Mouse (Mus musculus) CH12.LX (cell line): ENCODE measurements at regions not wholly inside any gene's neighbourhood (a gene's known extent, or its start where the extent isn't known, plus 50 kb on each side); places are given as distances from the start of the nearest gene placed in this dataset.

Source experiments
- DNase-seq: peaks from one replicate; pipeline ENCODE4 v3.0.0-alpha.2; 2013; ENCODE audit errors: extremely low read depth
- H3K27ac ChIP-seq: 2 replicates; pipeline ENCODE4 v1.5.1; 2012; ENCODE audit warnings: low read depth, mild to moderate bottlenecking, control low read depth, moderate library complexity; ENCODE audit not compliant: insufficient read depth
- H3K27me3 ChIP-seq: replicated peaks from 2 replicates; pipeline ENCODE3; 2012; ENCODE audit warnings: inconsistent platforms
- H3K36me3 ChIP-seq, 2 experiments: replicated peaks in 1 of 2; 2 replicates each; pipeline versions ENCODE3 to v1.6.1; 2012; ENCODE audit warnings: inconsistent platforms in 1 of 2, low read length in 1 of 2, mild to moderate bottlenecking in 1 of 2, mixed read lengths in 1 of 2, moderate library complexity in 1 of 2; ENCODE audit not compliant: control insufficient read depth in 1 of 2, insufficient read depth in 1 of 2
- H3K4me1 ChIP-seq, 2 experiments: 2 replicates each; pipeline ENCODE4 v1.6.1; 2012; ENCODE audit warnings: inconsistent platforms in 1 of 2, moderate library complexity in 1 of 2; ENCODE audit not compliant: insufficient read depth in 2 of 2, control insufficient read depth in 1 of 2
- H3K4me2 ChIP-seq: 2 replicates; pipeline ENCODE4 v1.6.1; 2012; ENCODE audit warnings: low read depth, mild to moderate bottlenecking, control low read depth; ENCODE audit not compliant: poor library complexity, insufficient read depth, severe bottlenecking
- H3K4me3 ChIP-seq, 3 experiments: fragments of 150-350 bp in 1 of 3; sonication (generic) in 1 of 3; replicated peaks in 1 of 3; 2 replicates each; pipeline versions ENCODE3 to v1.5.1; 2011 to 2012; ENCODE audit warnings: low read depth in 2 of 3, low read length in 2 of 3, mild to moderate bottlenecking in 2 of 3, moderate library complexity in 2 of 3, control low read depth in 1 of 3, improper control_type of control experiment in 1 of 3, inconsistent platforms in 1 of 3, mixed read lengths in 1 of 3; ENCODE audit not compliant: poor library complexity in 1 of 3
- H3K79me2 ChIP-seq: replicated peaks from 2 replicates; pipeline ENCODE4 v1.6.1; 2012; ENCODE audit warnings: mild to moderate bottlenecking, moderate library complexity; ENCODE audit not compliant: control insufficient read depth, poor library complexity, insufficient read depth, severe bottlenecking; ENCODE audit errors: extremely low read depth
- H3K9ac ChIP-seq: 2 replicates; pipeline ENCODE4 v1.6.1; 2012; ENCODE audit warnings: low read depth, mild to moderate bottlenecking, control low read depth, moderate library complexity; ENCODE audit not compliant: insufficient read depth
- H3K9me3 ChIP-seq: replicated peaks from 2 replicates; pipeline ENCODE3; 2012; ENCODE audit warnings: low read length, inconsistent platforms, mixed read lengths
- BHLHE40 ChIP-seq: IDR thresholded peaks from 2 replicates; pipeline ENCODE4 v1.6.1; 2011; ENCODE audit warnings: mild to moderate bottlenecking, low read depth, low read length, improper control_type of control experiment
- CHD2 ChIP-seq: IDR thresholded peaks from 2 replicates; pipeline ENCODE4 v1.6.1; 2011; ENCODE audit warnings: low read length, improper control_type of control experiment
- ETS1 ChIP-seq: conservative IDR thresholded peaks from 2 replicates; pipeline ENCODE4 v1.6.1; 2012; ENCODE audit warnings: low read depth, mild to moderate bottlenecking, inconsistent platforms, low read length, improper control_type of control experiment, moderate library complexity
- GABPA ChIP-seq: IDR thresholded peaks from 2 replicates; pipeline ENCODE4 v1.6.1; 2012; ENCODE audit warnings: low read depth, low read length, improper control_type of control experiment, inconsistent platforms; ENCODE audit not compliant: insufficient replicate concordance
- IRF4 ChIP-seq: IDR thresholded peaks from 2 replicates; pipeline ENCODE4 v1.6.1; 2014; ENCODE audit warnings: low read depth, mild to moderate bottlenecking, inconsistent platforms, low read length, improper control_type of control experiment
- JUND ChIP-seq: conservative IDR thresholded peaks from 2 replicates; pipeline ENCODE4 v1.6.1; 2011; ENCODE audit warnings: low read depth, low read length, improper control_type of control experiment
- MAFK ChIP-seq: IDR thresholded peaks from 2 replicates; pipeline ENCODE4 v1.6.1; 2011; ENCODE audit warnings: low read length, improper control_type of control experiment; ENCODE audit not compliant: insufficient replicate concordance
- MAZ ChIP-seq: IDR thresholded peaks from 2 replicates; pipeline ENCODE4 v1.6.1; 2012; ENCODE audit warnings: low read depth, mild to moderate bottlenecking, inconsistent platforms, low read length, improper control_type of control experiment, moderate library complexity
- MYC ChIP-seq: IDR thresholded peaks from 2 replicates; pipeline ENCODE4 v1.6.1; 2011; ENCODE audit warnings: low read depth, mild to moderate bottlenecking, improper control_type of control experiment, low read length
- NELFE ChIP-seq: IDR thresholded peaks from 2 replicates; pipeline ENCODE4 v1.6.1; 2011; ENCODE audit warnings: low read depth, low read length, improper control_type of control experiment
- NRF1 ChIP-seq: IDR thresholded peaks from 2 replicates; pipeline ENCODE4 v1.6.1; 2014; ENCODE audit warnings: low read depth, mild to moderate bottlenecking, inconsistent platforms, low read length, improper control_type of control experiment, moderate library complexity
- RCOR1 ChIP-seq: conservative IDR thresholded peaks from 2 replicates; pipeline ENCODE4 v1.6.1; 2012; ENCODE audit warnings: low read depth, mild to moderate bottlenecking, inconsistent platforms, low read length, improper control_type of control experiment
- SMC3 ChIP-seq: IDR thresholded peaks from 2 replicates; pipeline ENCODE4 v1.6.1; 2011; ENCODE audit warnings: low read depth, low read length, improper control_type of control experiment
- TBP ChIP-seq: conservative IDR thresholded peaks from 2 replicates; pipeline ENCODE4 v1.6.1; 2011; ENCODE audit warnings: low read depth, low read length, improper control_type of control experiment
- TCF12 ChIP-seq: IDR thresholded peaks from 2 replicates; pipeline ENCODE4 v1.6.1; 2014; ENCODE audit warnings: low read depth, mild to moderate bottlenecking, inconsistent platforms, low read length, improper control_type of control experiment
- UBTF ChIP-seq: IDR thresholded peaks from 2 replicates; pipeline ENCODE4 v1.6.1; 2012; ENCODE audit warnings: low read depth, mild to moderate bottlenecking, inconsistent platforms, low read length, improper control_type of control experiment, moderate library complexity
- ZKSCAN1 ChIP-seq: IDR thresholded peaks from 2 replicates; pipeline ENCODE4 v1.6.1; 2012; ENCODE audit warnings: low read depth, inconsistent platforms, low read length, improper control_type of control experiment, borderline replicate concordance
- ZMIZ1 ChIP-seq: IDR thresholded peaks from 2 replicates; pipeline ENCODE4 v1.6.1; 2012; ENCODE audit warnings: low read depth, mild to moderate bottlenecking, inconsistent platforms, low read length, improper control_type of control experiment
- ZNF384 ChIP-seq: IDR thresholded peaks from 2 replicates; pipeline ENCODE4 v1.6.1; 2012; ENCODE audit warnings: low read depth, low read length, improper control_type of control experiment, inconsistent platforms
- dilution Hi-C: fragments of 300-500 bp; cut with MboI; formaldehyde crosslinking; loops from 2 replicates; pipeline ENCODE4 v1.14.3; 2020; ENCODE audit warnings: low sequenced_read_pairs; ENCODE audit not compliant: extremely low pct_unique_long_range_greater_than_20kb, extremely low pct_ligation_motif_present
- in situ Hi-C: fragments of 300-500 bp; cut with MboI; formaldehyde crosslinking; loops from 3 replicates; pipeline ENCODE4 v1.14.3; 2019; ENCODE audit warnings: low sequenced_read_pairs, low pct_ligation_motif_present, low pct_unique_long_range_greater_than_20kb, mixed read lengths

DNA sequence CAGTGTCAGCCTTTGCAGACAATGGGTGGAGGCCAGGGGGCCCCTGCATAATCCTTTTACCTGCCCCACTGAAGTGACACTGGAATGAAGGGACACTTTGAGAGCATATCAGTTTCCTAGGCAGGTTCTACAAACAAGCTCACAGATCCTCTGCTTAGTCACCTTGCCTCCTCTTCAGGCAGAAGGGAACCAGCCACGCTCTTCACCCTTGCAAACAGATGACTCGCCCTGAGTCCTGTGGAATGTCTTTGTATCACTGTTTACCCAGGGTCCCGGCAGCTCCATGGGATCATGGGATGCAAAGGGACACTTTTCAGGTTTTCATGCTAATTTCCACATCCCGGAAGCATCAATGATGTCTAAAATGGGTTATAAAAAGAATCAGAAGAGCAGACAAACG, 94.2 kb downstream of the Pax1 start:
- no peak for DNase-seq
- H3K36me3 ChIP-seq: no peaks in the 10 kb centered on the region
- H3K4me3 ChIP-seq: no peak overlapping the region
- H3K27me3 ChIP-seq: no peaks in the 10 kb centered on the region
- H3K4me2 ChIP-seq: no peak overlapping the region
- dilution Hi-C loops: no loop called here
- peaks cover 0 to 6% of the 10 kb centered on the region in 2 experiments; a peak in 2 of 4 replicates for H3K4me1 ChIP-seq
- TF ChIP-seq ETS1: no peak
- no peak for TF ChIP-seq NELFE
- no peak for TF ChIP-seq SMC3
- no peak for TF ChIP-seq CHD2
- TF ChIP-seq NRF1: no peak
- no peak for TF ChIP-seq UBTF
- TF ChIP-seq ZMIZ1: no peak
- no peak for TF ChIP-seq MAFK
- no peak for TF ChIP-seq JUND
- no peak for TF ChIP-seq ZKSCAN1
- no peak for TF ChIP-seq TBP
- TF ChIP-seq IRF4: no peak
- no peak for TF ChIP-seq RCOR1
- no peak for TF ChIP-seq GABPA
- TF ChIP-seq BHLHE40: no peak
- no peaks in the 10 kb centered on the region for H3K79me2 ChIP-seq
- H3K9me3 ChIP-seq: no peaks in the 10 kb centered on the region
- in situ Hi-C loops: no loop called here
- H3K27ac ChIP-seq: no peak overlapping the region
- H3K9ac ChIP-seq: no peak overlapping the region

- no peaks in the 10 kb centered on the region for H3K4me1 ChIP-seq
- no peak overlapping the region for H3K27ac ChIP-seq
- H3K9me3 ChIP-seq: no peaks in the 10 kb centered on the region
- H3K9ac ChIP-seq: no peak overlapping the region
- no peaks in the 10 kb centered on the region for H3K27me3 ChIP-seq
- H3K36me3 ChIP-seq: no peaks in the 10 kb centered on the region
- no peak overlapping the region for H3K4me2 ChIP-seq
- H3K79me2 ChIP-seq: no peaks in the 10 kb centered on the region
- DNase-seq: no peak
- dilution Hi-C loops: no loop called here
- TF ChIP-seq TCF12: no peak
- no peak for TF ChIP-seq ETS1
- no peak for TF ChIP-seq MAZ
- no peak for TF ChIP-seq IRF4
- no peak for TF ChIP-seq MYC
- TF ChIP-seq ZNF384: no peak
- TF ChIP-seq, all 38 proteins: peak for 0
- no peak overlapping the region for H3K4me3 ChIP-seq
- in situ Hi-C loops: no loop called here
Measured at GRCm38 (mm10) chr2:147454362-147455257, 92.9 kb downstream of the Pax1 start.
